Mouse (Mus musculus): ENCODE data around the gene Lbx2.

Gene Lbx2

GRCm38 (mm10) chr6:83086121-83087035, at the start of gene Lbx2:
TSS of gene Lbx2 (plus strand) at chr6:83086367.
- DNase-seq (ENCODE audit: low read depth), result no peak

GRCm38 (mm10) chr6:83037188-83037587, 49.0 kb upstream of the Lbx2 start:
- DNase-seq (ENCODE audit: low read depth), result no peak

GRCm38 (mm10) chr6:83038496-83039012, 47.6 kb upstream of the Lbx2 start:
- no peak for DNase-seq (ENCODE audit: low read depth)

GRCm38 (mm10) chr6:83040601-83041000, 45.6 kb upstream of the Lbx2 start:
- no peak for DNase-seq (ENCODE audit: low read depth)

GRCm38 (mm10) chr6:83043561-83043960, 42.6 kb upstream of the Lbx2 start:
- DNase-seq (ENCODE audit: low read depth), result no peak

- no peak for DNase-seq (ENCODE audit: low read depth)
Measured at GRCm38 (mm10) chr6:83043993-83044392, 42.2 kb upstream of the Lbx2 start.

- DNase-seq (ENCODE audit: low read depth), result no peak
Measured at GRCm38 (mm10) chr6:83044742-83045141, 41.4 kb upstream of the Lbx2 start.

GRCm38 (mm10) chr6:83049367-83049766, 36.8 kb upstream of the Lbx2 start:
- no peak for DNase-seq (ENCODE audit: low read depth)

GRCm38 (mm10) chr6:83053136-83053960, 32.8 kb upstream of the Lbx2 start:
- peak; percentile 73 for DNase-seq (ENCODE audit: low read depth)

GRCm38 (mm10) chr6:83054074-83054851, 31.9 kb upstream of the Lbx2 start, which contains the start of gene Aup1:
TSS of gene Aup1 (plus strand) at chr6:83054521.
- peak; percentile 100 for DNase-seq (ENCODE audit: low read depth)

- DNase-seq (ENCODE audit: low read depth), result peak; percentile 68
Measured at GRCm38 (mm10) chr6:83054871-83055431, 31.2 kb upstream of the Lbx2 start, which contains the start of gene Htra2. TSS of gene Htra2 (minus strand) at chr6:83055273.

GRCm38 (mm10) chr6:83057790-83058189, 28.4 kb upstream of the Lbx2 start, which contains the start of gene Dqx1:
TSS of gene Dqx1 (plus strand) at chr6:83057844.
- DNase-seq (ENCODE audit: low read depth), result no peak

- no peak for DNase-seq (ENCODE audit: low read depth)
Measured at GRCm38 (mm10) chr6:83058725-83059124, 27.4 kb upstream of the Lbx2 start.

GRCm38 (mm10) chr6:83065995-83066394, 20.2 kb upstream of the Lbx2 start:
- no peak for DNase-seq (ENCODE audit: low read depth)

- peak; percentile 58 for DNase-seq (ENCODE audit: low read depth)
Measured at GRCm38 (mm10) chr6:83066441-83066840, 19.7 kb upstream of the Lbx2 start.

- no peak for DNase-seq (ENCODE audit: low read depth)
Measured at GRCm38 (mm10) chr6:83068221-83068620, 17.9 kb upstream of the Lbx2 start.

GRCm38 (mm10) chr6:83068706-83069487, 17.3 kb upstream of the Lbx2 start:
- no peak for DNase-seq (ENCODE audit: low read depth)

- DNase-seq (ENCODE audit: low read depth), result no peak
Measured at GRCm38 (mm10) chr6:83069488-83070246, 16.5 kb upstream of the Lbx2 start.

GRCm38 (mm10) chr6:83070247-83070310, 16.1 kb upstream of the Lbx2 start, which contains the start of gene Tlx2:
TSS of gene Tlx2 (minus strand) at chr6:83070293.
- DNase-seq (ENCODE audit: low read depth), result no peak
